Mouse (Mus musculus) lung, postnatal 0 days (tissue): Measurements from ENCODE around the gene Asic1. TPM values are rescaled to one million over a fixed set of nuclear protein-coding genes. Genes with fewer than 3 reads are reported as not detected.

Experiments used
- ATAC-seq: fragments of 200-750 bp; cut with Nextera tagmentation; 2 replicates; pipeline ENCODE4 v1.8.0; 2017; ENCODE audit warnings: moderate library complexity
- DNase-seq: peaks from one replicate; pipeline ENCODE4 v3.0.0-alpha.2; 2016; ENCODE audit warnings: low spot score
- H3K27ac ChIP-seq: fragments of 300-500 bp; sonication (generic); 2 replicates; pipeline ENCODE4 v1.5.1; 2014; ENCODE audit warnings: antibody characterized with exemption, mild to moderate bottlenecking, low read length, mixed read lengths
- H3K27me3 ChIP-seq: fragments of 300-500 bp; sonication (generic); replicated peaks from 2 replicates; pipeline ENCODE4 v1.6.1; 2014; ENCODE audit warnings: low read length, mixed read lengths; ENCODE audit not compliant: insufficient read depth
- H3K36me3 ChIP-seq: fragments of 300-500 bp; sonication (generic); 2 replicates; pipeline ENCODE4 v1.6.1; 2014; ENCODE audit warnings: low read length, mixed read lengths; ENCODE audit not compliant: insufficient read depth
- H3K4me1 ChIP-seq: fragments of 300-500 bp; sonication (generic); 2 replicates; pipeline ENCODE4 v1.6.1; 2014; ENCODE audit warnings: antibody characterized with exemption, low read depth, low read length, mixed read lengths; ENCODE audit not compliant: insufficient read depth
- H3K4me2 ChIP-seq: fragments of 300-500 bp; sonication (generic); replicated peaks from 2 replicates; pipeline ENCODE4 v1.6.1; 2014; ENCODE audit warnings: low read depth, mild to moderate bottlenecking, low read length, moderate library complexity, mixed read lengths
- H3K4me3 ChIP-seq: fragments of 300-500 bp; sonication (generic); 2 replicates; pipeline ENCODE4 v1.5.1; 2014; ENCODE audit warnings: low read depth, low read length
- H3K9ac ChIP-seq: fragments of 300-500 bp; sonication (generic); replicated peaks from 2 replicates; pipeline ENCODE4 v1.6.1; 2014; ENCODE audit warnings: low read depth, mild to moderate bottlenecking
- H3K9me3 ChIP-seq: fragments of 300-500 bp; sonication (generic); 2 replicates; pipeline ENCODE4 v1.6.1; 2016; ENCODE audit warnings: low read length, mixed read lengths
- CTCF ChIP-seq: IDR thresholded peaks from 2 replicates; pipeline ENCODE4 v1.5.1; 2016; ENCODE audit warnings: antibody characterized with exemption, mild to moderate bottlenecking
- EP300 ChIP-seq: IDR thresholded peaks from 2 replicates; pipeline ENCODE4 v1.6.1; 2016; ENCODE audit warnings: antibody characterized with exemption, mild to moderate bottlenecking, control low read depth
- WGBS: fragments of 180-500 bp; shearing (Covaris S2); extraction: QIAGEN DNeasy Blood & Tissue Kit; methylation state at CpG from one replicate; pipeline ENCODE4 v1.1.7; 2014; 5-methylcytosine and 5-hydroxymethylcytosine counted together
- polyA plus RNA-seq: library from polyadenylated mRNA; unstranded; fragments of >200 nt; fragmentation: Nextera tagmentation; extraction: Ambion mirVana; gene quantifications from 2 replicates; pipeline ENCODE4 v1.2.1, GENCODE M21; 2015

The Asic1 gene
- polyA plus RNA-seq, 1 experiment from 2014 or later, result 1.3 TPM

- DNase-seq, result no peak
- Histone ChIP-seq H3K27me3 (no peaks in the 10 kb centered on the region), H3K9me3 (no peaks in the 10 kb centered on the region), H3K4me3 (no peak overlapping the region), H3K36me3 (peaks cover 9% of the 10 kb centered on the region; the same call in 1 of the 2 replicates), H3K9ac (no peak overlapping the region), H3K4me2 (no peak overlapping the region), H3K4me1 (no peaks in the 10 kb centered on the region), H3K27ac (no peak overlapping the region)
- 92% methylated on average over 3 of the region's 3 CpGs for WGBS
- TF ChIP-seq EP300, result no peak
- ATAC-seq, result no peak
Measured at GRCm38 (mm10) chr15:99731678-99732077, 61.5 kb downstream of the Asic1 start.

GRCm38 (mm10) chr15:99733186-99733585 is 63.0 kb downstream of the Asic1 start:
- 90% methylated on average over 5 of the region's 5 CpGs for WGBS
- no peaks in the 10 kb centered on the region for H3K9me3 ChIP-seq
- H3K4me1 ChIP-seq, result no peaks in the 10 kb centered on the region
- H3K36me3 ChIP-seq, result peaks cover 9% of the 10 kb centered on the region; the same call in 1 of the 2 replicates
- TF ChIP-seq CTCF, result no peak
- TF ChIP-seq EP300, result no peak
- no peak overlapping the region for H3K27ac ChIP-seq
- H3K27me3 ChIP-seq, result no peaks in the 10 kb centered on the region
- no peak overlapping the region for H3K4me2 ChIP-seq
- no peak overlapping the region for H3K4me3 ChIP-seq
- no peak overlapping the region for H3K9ac ChIP-seq
- ATAC-seq (no peak), DNase-seq (peak; percentile 36)

GRCm38 (mm10) chr15:99735631-99736030 is 65.5 kb downstream of the Asic1 start:
- no peak overlapping the region for H3K4me2 ChIP-seq
- no peaks in the 10 kb centered on the region for H3K9me3 ChIP-seq
- H3K4me1 ChIP-seq, result no peaks in the 10 kb centered on the region
- H3K27me3 ChIP-seq, result no peaks in the 10 kb centered on the region
- H3K4me3 ChIP-seq, result no peak overlapping the region
- TF ChIP-seq CTCF (no peak), EP300 (no peak)
- DNase-seq (no peak), ATAC-seq (no peak)
- WGBS, result 91% methylated on average over 2 of the region's 2 CpGs
- H3K27ac ChIP-seq, result no peak overlapping the region
- peaks cover 21% of the 10 kb centered on the region; the same call in 1 of the 2 replicates for H3K36me3 ChIP-seq
- no peak overlapping the region for H3K9ac ChIP-seq

GRCm38 (mm10) chr15:99736675-99737074 is 66.5 kb downstream of the Asic1 start:
- Histone ChIP-seq H3K9ac (no peak overlapping the region), H3K36me3 (peaks cover 21% of the 10 kb centered on the region; the same call in 1 of the 2 replicates), H3K27ac (no peak overlapping the region), H3K4me3 (no peak overlapping the region), H3K4me1 (no peaks in the 10 kb centered on the region), H3K9me3 (no peaks in the 10 kb centered on the region), H3K27me3 (no peaks in the 10 kb centered on the region), H3K4me2 (no peak overlapping the region)
- DNase-seq, result no peak
- ATAC-seq, result no peak
- TF ChIP-seq CTCF (no peak), EP300 (no peak)
- 87% methylated on average over 11 of the region's 11 CpGs for WGBS

GRCm38 (mm10) chr15:99740229-99740628 is 70.1 kb downstream of the Asic1 start:
- H3K4me1 ChIP-seq, result no peaks in the 10 kb centered on the region
- no peaks in the 10 kb centered on the region for H3K9me3 ChIP-seq
- H3K36me3 ChIP-seq, result peaks cover 26% of the 10 kb centered on the region; the same call in 1 of the 2 replicates
- 93% methylated on average over 4 of the region's 4 CpGs for WGBS
- no peak overlapping the region for H3K4me3 ChIP-seq
- no peak overlapping the region for H3K27ac ChIP-seq
- TF ChIP-seq CTCF (no peak), EP300 (no peak)
- no peak for DNase-seq
- H3K9ac ChIP-seq, result no peak overlapping the region
- no peak for ATAC-seq
- H3K27me3 ChIP-seq, result no peaks in the 10 kb centered on the region
- no peak overlapping the region for H3K4me2 ChIP-seq

Other genes starting within 250 kb of the Asic1 start
- 5.2 and 6.0 TPM in 2 replicates for gene Nckap5l, start 212.6 kb upstream of the Asic1 start, polyA plus RNA-seq
- 11.2 and 11.5 TPM in 2 replicates for gene Bcdin3d, start 195.6 kb upstream of the Asic1 start, polyA plus RNA-seq
- gene Faim2, start 142.2 kb upstream of the Asic1 start, polyA plus RNA-seq, result 0.81 and 0.95 TPM in 2 replicates
- not detected in 2 replicates for gene Aqp2, start 91.3 kb upstream of the Asic1 start, polyA plus RNA-seq
- gene Aqp5, start 79.6 kb upstream of the Asic1 start, polyA plus RNA-seq, result 551 and 593 TPM in 2 replicates
- not detected in 2 replicates for gene Aqp6, start 69.0 kb upstream of the Asic1 start, polyA plus RNA-seq
- 7.5 and 10.9 TPM in 2 replicates for gene Racgap1, start 18.7 kb upstream of the Asic1 start, polyA plus RNA-seq
- gene Smarcd1, start 31.8 kb downstream of the Asic1 start, polyA plus RNA-seq, result 19.7 and 20.4 TPM in 2 replicates
- 3.2 TPM in 1 of 2 replicates, not detected in the other for gene Gm17349, start 35.1 kb downstream of the Asic1 start, polyA plus RNA-seq
- gene Gpd1, start 47.1 kb downstream of the Asic1 start, polyA plus RNA-seq, result 10.0 and 13.2 TPM in 2 replicates
- 197 and 206 TPM in 2 replicates for gene Cox14, start 55.2 kb downstream of the Asic1 start, polyA plus RNA-seq
- 67.1 and 71.5 TPM in 2 replicates for gene Cers5, start 102.5 kb downstream of the Asic1 start, polyA plus RNA-seq
- gene Lima1, start 205.1 kb downstream of the Asic1 start, polyA plus RNA-seq, result 28.6 and 38.5 TPM in 2 replicates